In genomic region chr15:99083258-99083657, GRCm38 (mm10) we compare ENCODE assay signal across 9 mouse cellular contexts. TPM values are rescaled to one million over a fixed set of nuclear protein-coding genes. Genes with fewer than 3 reads are reported as not detected.
DNase-seq lines count a peak whose midpoint lies in the region; ATAC-seq lines count a peak whose summit lies in the region.
"Had no signal": no experiment of that assay in that cellular context is flagged by ENCODE, and none has a peak within 500 bp of the region (broad histone marks: within the 10 kb centered on the region; RNA-seq: fewer than 3 reads in every experiment).

No protein-coding gene starts in this region.

- whole genome bisulfite sequencing in liver, embryonic 12.5 days (ENCODE audit: insufficient replicate concordance) = 62% methylated on average over 9 of the region's 9 CpGs

- peaks cover 54% of the 10 kb centered on the region for H3K27me3 ChIP-seq in liver, embryonic 12.5 days (replicated peaks)

- H3K4me3 ChIP-seq in liver, embryonic 12.5 days = no peak overlapping the region

- H3K36me3 ChIP-seq in liver, embryonic 12.5 days = peaks cover 56% of the 10 kb centered on the region

- intact Hi-C loops in gastrocnemius, postnatal 14 days (cut with DNase I; ENCODE audit: low total_unique reads) = loop anchor here (10.0 kb wide), 1 partner anchor 122 kb away; no protein-coding TSS in a partner anchor

- DNase-seq in cerebellum, postnatal 10 days = peak; percentile 67 to 68
- DNase-seq in cerebellum, adult 11 months = no peak
- DNase-seq in liver (peak; percentile 50), R1 (ENCODE audit: low read depth, low spot score) (peak; percentile 64)
- DNase-seq in induced T-regulatory cell, adult 2 months (ENCODE audit: low read depth) = peak; percentile 64
- DNase-seq in lung, postnatal 36 days = peak; percentile 73
- no peak for DNase-seq in gastrocnemius, postnatal 14 days

- no peak for ATAC-seq in liver, embryonic 12.5 days

- peaks cover 22% of the 10 kb centered on the region for H3K4me1 ChIP-seq in liver, embryonic 12.5 days

- H3K9me3 ChIP-seq in liver, embryonic 12.5 days (replicated peaks) = no peaks in the 10 kb centered on the region

- no peak overlapping the region for H3K27ac ChIP-seq in liver, embryonic 12.5 days

- no peak overlapping the region for H3K4me2 ChIP-seq in liver, embryonic 12.5 days

- H3K9ac ChIP-seq in liver, embryonic 12.5 days = no peak overlapping the region

RNA-seq across cellular contexts. Expression of gene C1ql4, which starts 4.4 kb away (rescaled TPM):
- polyA plus RNA-seq in liver, embryonic 12.5 days (2016; fragmentation: Nextera tagmentation; extraction: Ambion mirVana) = 0.13 TPM in 1 of 2 replicates, not detected in the other
- total RNA-seq in gastrocnemius, postnatal 14 days (2021) = not detected
- total RNA-seq: gastrocnemius, postnatal 4 days had no signal

RNA-seq across cellular contexts. Expression of gene Troap, which starts 8.9 kb away (rescaled TPM):
- polyA plus RNA-seq in liver, embryonic 12.5 days (2016; fragmentation: Nextera tagmentation; extraction: Ambion mirVana) = 22.1 and 23.6 TPM in 2 replicates
- total RNA-seq in gastrocnemius, postnatal 14 days (2021) = 1 to 10 TPM; 1.4 to 1.8 TPM

RNA-seq across cellular contexts. Expression of gene Dnajc22, which starts 9.7 kb away (rescaled TPM):
- polyA plus RNA-seq in liver, embryonic 12.5 days (2016; fragmentation: Nextera tagmentation; extraction: Ambion mirVana) = 14.4 and 16.9 TPM in 2 replicates
- total RNA-seq in gastrocnemius, postnatal 14 days (2021) = under 1 TPM in 1 of 2 experiments, not detected in 1; 0.12 TPM
- total RNA-seq: gastrocnemius, postnatal 4 days had no signal

RNA-seq across cellular contexts. Expression of gene Prph, which starts 28.3 kb away (rescaled TPM):
- 0.35 and 0.89 TPM in 2 replicates for polyA plus RNA-seq in liver, embryonic 12.5 days (2016; fragmentation: Nextera tagmentation; extraction: Ambion mirVana)
- total RNA-seq in gastrocnemius, postnatal 14 days (2021) = 1 to 10 TPM; 1.2 to 1.4 TPM

RNA-seq across cellular contexts. Expression of gene Spats2, which starts 42.5 kb away (rescaled TPM):
- 23.6 and 23.8 TPM in 2 replicates for polyA plus RNA-seq in liver, embryonic 12.5 days (2016; fragmentation: Nextera tagmentation; extraction: Ambion mirVana)
- 1 to 10 TPM; 7.1 to 8.7 TPM for total RNA-seq in gastrocnemius, postnatal 14 days (2021)

Comparison
In these comparisons a context has a peak if more than half of its experiments do, and no peak if none do; other contexts are left out.
1. DNase-seq: peak in cerebellum, postnatal 10 days (2 of 2), liver (single experiment), R1 (single experiment), induced T-regulatory cell, adult 2 months (single experiment) and lung, postnatal 36 days (single experiment); none in cerebellum, adult 11 months (single experiment) and gastrocnemius, postnatal 14 days (single experiment).